In genomic region chr1:34753581-34753980, GRCm38 (mm10) we compare ENCODE assay signal across 11 mouse cellular contexts.
"Had no signal": no experiment of that assay in that cellular context is flagged by ENCODE, and none has a peak within 500 bp of the region (broad histone marks: within the 10 kb centered on the region; RNA-seq: fewer than 3 reads in every experiment).

No protein-coding gene starts in this region.

- DNase-seq: kidney, adult 8-10 months; kidney, postnatal 25 days; layer of hippocampus, adult 9-11 months; lung, embryonic 14.5 days; lung, postnatal 10 days; thymus, adult 2 months; thymus, postnatal 25 days had no signal

- ATAC-seq: inflammation-experienced regulatory T-cells, adult 6 months; intestine, postnatal 0 days; liver, embryonic 12.5 days; midbrain, embryonic 16.5 days had no signal
